Mouse (Mus musculus): Measurements from ENCODE around the gene Zfp282. TPM values are rescaled to one million over a fixed set of nuclear protein-coding genes. Genes with fewer than 3 reads are reported as not detected.
"Not testable (repeated sequence)": the region's sequence is repeated elsewhere in the genome, so short reads cannot be mapped to it uniquely, and the experiment has no call there.

The Zfp282 gene
- polyA plus RNA-seq, 1 experiment from 2014 or later: 22.8 TPM

DNA sequence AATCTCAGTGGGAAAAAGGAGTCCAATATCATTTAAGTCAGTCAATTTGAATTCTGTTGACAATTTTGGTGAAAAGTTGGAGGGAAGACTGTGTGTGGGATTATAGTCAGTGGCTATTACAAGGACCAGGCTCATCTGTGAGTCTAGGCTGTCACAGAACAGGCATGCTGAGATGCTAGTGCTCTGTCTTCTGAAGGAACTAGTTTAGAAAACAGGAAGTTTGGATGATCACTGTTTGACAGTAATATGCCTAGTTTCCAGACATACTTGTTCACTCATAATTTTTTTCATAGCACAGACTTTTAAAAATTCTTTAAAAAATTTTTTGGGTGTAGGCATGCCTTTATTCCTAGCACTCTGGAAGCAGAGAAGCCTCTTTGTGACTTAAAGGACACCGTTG is 35.9 kb upstream of the Zfp282 start:
- Histone ChIP-seq H3K36me3 (ENCODE audit: control insufficient read depth, insufficient read depth, low read length) (peaks cover 8% of the 10 kb centered on the region; the same call in 1 of the 2 replicates), H3K4me1 (ENCODE audit: control insufficient read depth, insufficient read depth, low read length) (peaks cover 13% of the 10 kb centered on the region), H3K4me3 (ENCODE audit: low read depth, low read length) (no peak overlapping the region), H3K9ac (ENCODE audit: low read depth, low read length) (no peak overlapping the region), H3K4me2 (ENCODE audit: low read length) (no peak overlapping the region), H3K27ac (ENCODE audit: low read length) (no peak overlapping the region), H3K27me3 (ENCODE audit: control insufficient read depth, insufficient read depth, low read depth, low read length) (no peaks in the 10 kb centered on the region), H3K9me3 (replicated peaks; ENCODE audit: control insufficient read depth, low read length, poor library complexity, severe bottlenecking) (no peaks in the 10 kb centered on the region)
- WGBS: 100% methylated on average over 1 of the region's 1 CpGs
- no peak for ATAC-seq

DNA sequence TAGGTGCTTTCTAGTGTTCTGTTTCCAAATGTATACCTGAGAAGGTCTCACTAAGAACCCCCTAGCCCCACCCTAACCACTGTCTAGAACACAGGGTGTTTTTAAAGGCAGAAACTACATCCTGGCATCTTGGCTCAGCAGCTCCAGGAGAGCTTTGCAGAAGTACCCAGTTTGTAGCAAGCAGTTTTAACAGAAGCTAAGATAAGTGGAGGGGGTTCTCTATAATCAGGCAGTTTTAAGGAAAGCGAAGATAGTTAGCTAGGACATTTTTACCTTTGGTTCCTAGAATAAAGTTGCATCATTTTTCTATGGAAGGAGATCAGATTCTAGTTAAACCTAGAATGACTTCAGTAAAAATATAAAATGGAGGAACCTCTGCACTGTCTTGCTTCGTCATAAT is 35.2 kb upstream of the Zfp282 start:
- Histone ChIP-seq H3K4me3 (ENCODE audit: low read depth, low read length) (no peak overlapping the region), H3K36me3 (ENCODE audit: control insufficient read depth, insufficient read depth, low read length) (peaks cover 8% of the 10 kb centered on the region; the same call in 1 of the 2 replicates), H3K9ac (ENCODE audit: low read depth, low read length) (no peak overlapping the region), H3K4me2 (ENCODE audit: low read length) (no peak overlapping the region), H3K27me3 (ENCODE audit: control insufficient read depth, insufficient read depth, low read depth, low read length) (no peaks in the 10 kb centered on the region), H3K27ac (ENCODE audit: low read length) (no peak overlapping the region), H3K4me1 (ENCODE audit: control insufficient read depth, insufficient read depth, low read length) (peaks cover 11% of the 10 kb centered on the region), H3K9me3 (replicated peaks; ENCODE audit: control insufficient read depth, low read length, poor library complexity, severe bottlenecking) (no peaks in the 10 kb centered on the region)
- no peak for ATAC-seq
- WGBS: 97% methylated on average over 2 of the region's 2 CpGs

DNA sequence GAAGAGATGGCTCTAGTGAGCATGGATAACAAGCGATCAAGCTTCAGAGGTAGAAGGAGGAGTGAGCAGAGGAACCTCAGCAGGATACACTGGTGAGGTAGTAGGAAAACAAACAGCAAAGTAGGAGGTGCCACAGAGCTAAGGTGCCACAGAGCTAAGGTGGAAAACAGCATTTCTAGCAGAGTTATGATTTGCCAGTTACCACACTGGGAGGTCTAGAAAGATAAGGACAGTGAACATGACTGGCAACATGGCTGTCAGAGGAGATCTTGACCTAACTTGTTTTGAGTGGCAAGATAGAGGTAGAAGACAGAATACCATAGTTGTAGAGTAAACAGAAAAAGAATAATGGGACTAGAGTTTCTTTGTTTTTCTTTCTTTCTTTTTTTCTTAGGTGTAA is 34.7 kb upstream of the Zfp282 start:
- Histone ChIP-seq H3K9me3 (replicated peaks; ENCODE audit: control insufficient read depth, low read length, poor library complexity, severe bottlenecking) (no peaks in the 10 kb centered on the region), H3K36me3 (ENCODE audit: control insufficient read depth, insufficient read depth, low read length) (peaks cover 8% of the 10 kb centered on the region; the same call in 1 of the 2 replicates), H3K27ac (ENCODE audit: low read length) (no peak overlapping the region), H3K4me2 (ENCODE audit: low read length) (no peak overlapping the region), H3K9ac (ENCODE audit: low read depth, low read length) (no peak overlapping the region), H3K4me1 (ENCODE audit: control insufficient read depth, insufficient read depth, low read length) (peaks cover 6% of the 10 kb centered on the region), H3K27me3 (ENCODE audit: control insufficient read depth, insufficient read depth, low read depth, low read length) (no peaks in the 10 kb centered on the region), H3K4me3 (ENCODE audit: low read depth, low read length) (no peak overlapping the region)
- no peak for ATAC-seq
- WGBS: 95% methylated on average over 1 of the region's 1 CpGs

DNA sequence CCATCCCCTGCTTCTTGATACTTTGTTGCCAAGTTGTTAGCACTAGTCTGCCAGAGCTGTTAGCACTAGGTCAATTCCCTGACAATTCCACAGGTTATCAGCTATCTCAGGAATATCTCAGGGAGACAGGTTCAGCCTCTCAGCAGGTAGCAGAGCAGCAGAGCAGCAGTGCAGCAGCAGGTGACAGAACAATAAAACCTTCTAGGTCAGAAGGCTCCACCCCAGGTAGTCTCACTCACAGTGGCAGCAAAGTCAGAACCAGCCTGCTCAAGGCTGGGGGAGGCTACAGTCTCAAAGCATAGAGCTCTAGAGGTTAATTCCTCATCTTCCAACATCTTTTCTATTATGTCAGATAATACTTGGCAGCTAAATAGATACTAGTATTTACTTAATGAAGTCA is 31.2 kb upstream of the Zfp282 start:
- no peak for ATAC-seq
- no peak overlapping the region for H3K27ac ChIP-seq (ENCODE audit: low read length)
- no peak overlapping the region for H3K4me3 ChIP-seq (ENCODE audit: low read depth, low read length)
- H3K4me2 ChIP-seq (ENCODE audit: low read length): no peak overlapping the region
- H3K27me3 ChIP-seq (ENCODE audit: control insufficient read depth, insufficient read depth, low read depth, low read length): no peaks in the 10 kb centered on the region
- no peak overlapping the region for H3K9ac ChIP-seq (ENCODE audit: low read depth, low read length)
- H3K36me3 ChIP-seq (ENCODE audit: control insufficient read depth, insufficient read depth, low read length): peaks cover 7% of the 10 kb centered on the region; the same call in 1 of the 2 replicates
- no peaks in the 10 kb centered on the region for H3K4me1 ChIP-seq (ENCODE audit: control insufficient read depth, insufficient read depth, low read length)
- H3K9me3 ChIP-seq (replicated peaks; ENCODE audit: control insufficient read depth, low read length, poor library complexity, severe bottlenecking): no peaks in the 10 kb centered on the region

DNA sequence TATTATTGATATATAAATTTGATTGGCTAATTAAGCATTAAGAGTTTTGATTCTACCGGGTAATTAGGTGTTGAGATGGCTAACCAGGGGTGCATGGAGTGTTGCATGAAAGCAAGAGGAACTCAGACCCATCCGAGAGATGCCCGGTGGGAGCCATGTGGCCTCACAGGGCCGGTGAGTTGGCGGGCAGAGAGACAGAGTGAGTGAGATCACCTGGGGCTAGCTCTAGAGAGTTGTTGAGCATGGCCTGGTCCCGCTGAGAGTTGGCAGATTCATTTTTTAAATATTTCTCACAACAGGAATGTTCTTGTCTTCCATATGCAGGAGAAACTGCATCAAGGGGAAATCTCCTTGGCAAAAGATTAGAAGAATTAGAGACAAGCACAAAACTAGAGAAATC is 19.8 kb upstream of the Zfp282 start:
- peaks cover 13% of the 10 kb centered on the region; the same call in 1 of the 2 replicates for H3K36me3 ChIP-seq (ENCODE audit: control insufficient read depth, insufficient read depth, low read length)
- no peaks in the 10 kb centered on the region for H3K27me3 ChIP-seq (ENCODE audit: control insufficient read depth, insufficient read depth, low read depth, low read length)
- H3K4me1 ChIP-seq (ENCODE audit: control insufficient read depth, insufficient read depth, low read length): no peaks in the 10 kb centered on the region
- H3K9me3 ChIP-seq (replicated peaks; ENCODE audit: control insufficient read depth, low read length, poor library complexity, severe bottlenecking): no peaks in the 10 kb centered on the region
- no peak overlapping the region for H3K9ac ChIP-seq (ENCODE audit: low read depth, low read length)
- H3K4me2 ChIP-seq (ENCODE audit: low read length): no peak overlapping the region
- no peak overlapping the region for H3K4me3 ChIP-seq (ENCODE audit: low read depth, low read length)
- no peak for ATAC-seq
- 93% methylated on average over 6 of the region's 6 CpGs for WGBS
- no peak overlapping the region for H3K27ac ChIP-seq (ENCODE audit: low read length)

DNA sequence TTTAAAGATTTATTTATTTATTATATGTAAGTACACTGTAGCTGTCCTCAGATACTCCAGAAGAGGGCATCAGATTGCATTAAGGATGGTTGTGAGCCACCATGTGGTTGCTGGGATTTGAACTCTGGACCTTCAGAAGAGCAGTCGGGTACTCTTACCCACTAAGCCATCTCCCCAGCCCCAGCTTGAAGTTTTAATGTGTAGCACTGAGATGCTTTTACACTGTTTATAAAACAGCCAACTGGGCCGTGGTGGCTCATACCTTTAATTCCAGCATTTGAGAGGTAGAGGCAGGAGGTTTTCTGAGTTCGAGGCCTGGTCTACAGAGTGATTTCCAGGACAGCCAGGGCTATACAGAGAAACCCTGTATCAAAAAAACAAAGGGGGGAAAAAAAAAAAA is 19.3 kb upstream of the Zfp282 start:
- H3K27ac ChIP-seq (ENCODE audit: low read length); H3K27me3 ChIP-seq (ENCODE audit: control insufficient read depth, insufficient read depth, low read depth, low read length); ATAC-seq; H3K9ac ChIP-seq (ENCODE audit: low read depth, low read length); H3K4me1 ChIP-seq (ENCODE audit: control insufficient read depth, insufficient read depth, low read length); H3K9me3 ChIP-seq (replicated peaks; ENCODE audit: control insufficient read depth, low read length, poor library complexity, severe bottlenecking); H3K4me3 ChIP-seq (ENCODE audit: low read depth, low read length); H3K4me2 ChIP-seq (ENCODE audit: low read length): not testable (repeated sequence)
- WGBS: 95% methylated on average over 3 of the region's 3 CpGs
- H3K36me3 ChIP-seq (ENCODE audit: control insufficient read depth, insufficient read depth, low read length): peaks cover 13% of the 10 kb centered on the region; the same call in 1 of the 2 replicates

DNA sequence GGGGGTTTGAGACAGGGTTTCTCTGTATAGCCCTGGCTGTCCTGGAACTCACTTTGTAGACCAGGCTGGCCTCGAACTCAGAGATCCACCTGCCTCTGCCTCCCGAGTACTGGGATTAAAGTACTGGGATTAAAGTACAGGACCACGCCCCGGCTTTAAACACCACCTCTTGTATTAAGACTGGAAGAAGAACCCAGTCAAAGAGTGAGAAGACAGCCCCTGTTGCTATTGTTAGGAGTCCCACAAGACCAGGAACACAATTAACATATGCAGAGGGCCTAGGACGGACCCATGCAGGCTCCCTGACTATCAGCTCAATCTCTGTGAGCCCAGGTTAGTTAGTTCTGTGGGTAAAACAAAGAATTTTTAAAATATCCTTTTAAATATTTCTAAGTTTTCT is 4.7 kb upstream of the Zfp282 start:
- Histone ChIP-seq H3K9ac (ENCODE audit: low read depth, low read length) (no peak overlapping the region), H3K27ac (ENCODE audit: low read length) (no peak overlapping the region), H3K9me3 (replicated peaks; ENCODE audit: control insufficient read depth, low read length, poor library complexity, severe bottlenecking) (no peaks in the 10 kb centered on the region), H3K4me2 (ENCODE audit: low read length) (no peak overlapping the region), H3K4me1 (ENCODE audit: control insufficient read depth, insufficient read depth, low read length) (no peaks in the 10 kb centered on the region), H3K27me3 (ENCODE audit: control insufficient read depth, insufficient read depth, low read depth, low read length) (no peaks in the 10 kb centered on the region), H3K4me3 (ENCODE audit: low read depth, low read length) (no peak overlapping the region), H3K36me3 (ENCODE audit: control insufficient read depth, insufficient read depth, low read length) (peaks cover 20% of the 10 kb centered on the region)
- 88% methylated on average over 5 of the region's 5 CpGs for WGBS
- no peak for ATAC-seq

DNA sequence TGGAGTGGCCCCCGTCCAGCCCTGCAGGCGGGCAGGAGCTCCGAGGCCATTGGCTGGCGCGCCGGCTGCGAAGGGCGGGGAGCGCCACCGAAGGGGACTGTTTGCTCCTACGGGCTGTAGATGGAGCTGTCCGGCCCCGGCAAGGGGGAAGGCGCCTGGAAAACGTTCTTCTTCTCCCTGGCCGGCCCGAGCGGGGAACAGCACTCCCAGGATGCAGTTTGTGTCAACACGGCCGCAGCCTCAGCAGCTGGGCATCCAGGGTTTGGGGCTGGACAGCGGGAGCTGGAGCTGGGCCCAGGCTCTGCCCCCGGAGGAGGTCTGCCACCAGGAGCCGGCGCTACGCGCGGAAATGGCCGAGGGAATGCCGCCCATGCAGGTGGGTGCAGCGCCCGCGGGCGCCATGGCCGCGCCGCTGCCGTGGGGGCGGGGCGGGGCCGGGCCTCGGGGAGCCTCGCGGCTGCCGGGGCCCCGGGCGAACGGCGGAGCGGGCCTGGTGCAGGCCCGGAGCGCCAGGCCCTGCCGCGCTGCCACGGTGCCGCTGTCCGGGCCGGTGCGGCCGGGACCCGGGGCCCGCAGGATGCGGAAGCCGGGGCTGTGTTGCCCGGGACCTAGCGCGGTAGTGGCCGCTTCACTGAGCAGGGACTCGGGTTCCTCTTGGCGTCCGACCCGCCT is 593 bp downstream of the Zfp282 start:
- Histone ChIP-seq H3K27ac (ENCODE audit: low read length) (peak overlapping the region; percentile 98), H3K27me3 (ENCODE audit: control insufficient read depth, insufficient read depth, low read depth, low read length) (no peaks in the 10 kb centered on the region), H3K36me3 (ENCODE audit: control insufficient read depth, insufficient read depth, low read length) (peaks cover 15% of the 10 kb centered on the region), H3K4me3 (ENCODE audit: low read depth, low read length) (peak overlapping the region; percentile 98), H3K4me1 (ENCODE audit: control insufficient read depth, insufficient read depth, low read length) (peaks cover 15% of the 10 kb centered on the region), H3K4me2 (ENCODE audit: low read length) (peak overlapping the region; percentile 73), H3K9ac (ENCODE audit: low read depth, low read length) (peak overlapping the region; percentile 96), H3K9me3 (replicated peaks; ENCODE audit: control insufficient read depth, low read length, poor library complexity, severe bottlenecking) (no peaks in the 10 kb centered on the region)
- under 1% methylated on average over 70 of the region's 71 CpGs for WGBS
- peak; percentile 97 for ATAC-seq

DNA sequence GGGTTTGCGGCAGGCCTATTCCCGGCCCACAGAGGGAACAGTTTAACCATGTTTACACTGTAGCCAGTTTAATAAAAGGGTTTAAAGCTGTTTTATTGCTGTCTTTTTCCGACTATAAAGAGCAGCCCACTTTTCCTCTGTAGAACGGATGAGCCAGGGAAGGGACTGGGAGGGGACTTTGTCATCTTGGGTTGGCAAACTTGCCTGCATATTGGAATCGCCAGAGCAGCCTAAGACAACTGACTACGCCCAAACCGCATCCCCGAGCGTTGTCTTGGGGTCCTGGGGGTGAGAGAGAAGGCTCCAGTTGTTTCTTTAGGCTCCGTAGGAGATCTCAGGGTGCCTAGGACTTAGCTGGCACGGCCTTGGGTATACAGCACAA is 1.1 kb downstream of the Zfp282 start:
- H3K27me3 ChIP-seq (ENCODE audit: control insufficient read depth, insufficient read depth, low read depth, low read length): no peaks in the 10 kb centered on the region
- peaks cover 15% of the 10 kb centered on the region for H3K4me1 ChIP-seq (ENCODE audit: control insufficient read depth, insufficient read depth, low read length)
- H3K4me2 ChIP-seq (ENCODE audit: low read length): peak overlapping the region; percentile 73
- peak overlapping the region; percentile 98 for H3K4me3 ChIP-seq (ENCODE audit: low read depth, low read length)
- H3K9me3 ChIP-seq (replicated peaks; ENCODE audit: control insufficient read depth, low read length, poor library complexity, severe bottlenecking): no peaks in the 10 kb centered on the region
- under 1% methylated on average over 11 of the region's 11 CpGs for WGBS
- peaks cover 17% of the 10 kb centered on the region for H3K36me3 ChIP-seq (ENCODE audit: control insufficient read depth, insufficient read depth, low read length)
- H3K9ac ChIP-seq (ENCODE audit: low read depth, low read length): peak overlapping the region; percentile 96
- H3K27ac ChIP-seq (ENCODE audit: low read length): peak overlapping the region; percentile 98
- no peak for ATAC-seq

All from midbrain, embryonic 16.5 days (tissue).